Mouse (Mus musculus) heart, embryonic 12.5 days (tissue): ENCODE data around the gene Tes3-ps. TPM values are rescaled to one million over a fixed set of nuclear protein-coding genes. Genes with fewer than 3 reads are reported as not detected.

ENCODE experiments used
- ATAC-seq: fragments of 200-750 bp; cut with Nextera tagmentation; 2 replicates; pipeline ENCODE4 v1.8.0; 2017; ENCODE audit warnings: moderate TSS enrichment, moderate library complexity; ENCODE audit not compliant: insufficient number of reproducible peaks, low FRiP score
- H3K27ac ChIP-seq: fragments of 300-500 bp; sonication (generic); 2 replicates; pipeline ENCODE4 v1.5.1; 2016; ENCODE audit warnings: mild to moderate bottlenecking, moderate library complexity; ENCODE audit not compliant: poor library complexity, severe bottlenecking
- H3K27me3 ChIP-seq: fragments of 300-500 bp; sonication (generic); replicated peaks from 2 replicates; pipeline ENCODE4 v1.6.1; 2016; ENCODE audit warnings: mild to moderate bottlenecking, moderate library complexity
- H3K36me3 ChIP-seq: fragments of 300-500 bp; sonication (generic); 2 replicates; pipeline ENCODE4 v1.6.1; 2016; ENCODE audit warnings: mild to moderate bottlenecking, moderate library complexity
- H3K4me1 ChIP-seq: fragments of 300-500 bp; sonication (generic); replicated peaks from 2 replicates; pipeline ENCODE4 v1.6.1; 2016; ENCODE audit warnings: mild to moderate bottlenecking
- H3K4me2 ChIP-seq: fragments of 300-500 bp; sonication (generic); 2 replicates; pipeline ENCODE4 v1.6.1; 2016; ENCODE audit warnings: mild to moderate bottlenecking, moderate library complexity
- H3K4me3 ChIP-seq: fragments of 300-500 bp; sonication (generic); 2 replicates; pipeline ENCODE4 v1.5.1; 2016; ENCODE audit warnings: mild to moderate bottlenecking
- H3K9ac ChIP-seq: fragments of 300-500 bp; sonication (generic); 2 replicates; pipeline ENCODE4 v1.6.1; 2016; ENCODE audit warnings: mild to moderate bottlenecking, moderate library complexity
- H3K9me3 ChIP-seq: fragments of 300-500 bp; sonication (generic); replicated peaks from 2 replicates; pipeline ENCODE4 v1.6.1; 2016; ENCODE audit warnings: mild to moderate bottlenecking, moderate library complexity
- WGBS: fragments of 180-500 bp; shearing (Covaris S2); methylation state at CpG from one replicate; pipeline ENCODE4 v1.1.7; 2016; 5-methylcytosine and 5-hydroxymethylcytosine counted together
- polyA plus RNA-seq: library from polyadenylated mRNA; unstranded; fragments of >200 nt; fragmentation: Nextera tagmentation; extraction: Ambion mirVana; gene quantifications from 2 replicates; pipeline ENCODE4 v1.2.1, GENCODE M21; 2016

Gene Tes3-ps
- polyA plus RNA-seq, 1 experiment from 2014 or later = 0.88 TPM

DNA sequence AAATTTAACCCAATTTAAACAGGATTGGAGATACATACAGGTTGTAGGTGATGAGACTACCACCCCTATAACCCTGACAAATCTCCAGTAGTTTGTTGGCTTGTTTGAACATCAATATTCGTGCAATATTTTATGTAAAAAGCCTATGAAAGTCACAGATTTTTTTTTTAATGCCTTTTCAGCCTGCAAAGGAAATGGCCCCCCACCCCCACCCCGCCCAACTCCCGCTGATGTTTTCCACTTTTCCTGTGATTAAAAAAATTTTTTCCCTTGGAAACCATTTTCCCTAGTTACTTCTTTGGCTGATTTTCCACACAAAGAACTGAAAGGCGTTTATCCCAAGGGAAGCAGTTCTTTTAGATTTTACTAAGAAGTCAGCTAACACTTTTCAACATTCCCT, 11.4 kb downstream of the Tes3-ps start, which contains the start of gene Ecm2:
TSS of gene Ecm2 (plus strand) at position 301 of the 400 bp plus-strand sequence.
- WGBS = 63% methylated on average over 4 of the region's 4 CpGs
- H3K4me2 ChIP-seq = no peak within 1 kb of the TSS
- H3K9ac ChIP-seq = no peak within 1 kb of the TSS

DNA sequence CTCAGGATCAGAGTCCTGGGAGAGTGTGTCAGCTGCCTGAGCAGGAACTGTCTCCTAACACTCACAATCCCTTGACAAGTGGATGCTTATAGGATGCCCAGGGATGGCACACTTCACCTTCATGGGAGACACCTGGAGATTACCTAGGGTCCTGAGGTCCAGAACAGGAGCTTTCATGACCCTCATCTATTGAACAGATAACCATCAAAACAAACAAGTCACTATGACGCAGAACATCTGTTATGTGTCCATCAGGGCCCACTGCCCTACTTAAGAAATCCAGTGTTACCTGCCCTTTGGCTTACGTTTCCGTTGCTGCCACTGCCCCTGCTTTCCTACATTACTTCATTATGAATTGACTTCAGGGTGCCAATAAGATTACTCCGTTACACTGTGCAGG, 12.7 kb downstream of the Tes3-ps start:
- Histone ChIP-seq H3K4me2 (no peak overlapping the region), H3K27me3 (no peaks in the 10 kb centered on the region), H3K4me3 (no peak overlapping the region), H3K27ac (no peak overlapping the region), H3K9me3 (no peaks in the 10 kb centered on the region), H3K36me3 (no peaks in the 10 kb centered on the region), H3K4me1 (0 out of 2 replicates have a peak, but pooled peaks cover 4% of the 10 kb centered on the region), H3K9ac (no peak overlapping the region)
- WGBS = 74% methylated on average over 4 of the region's 4 CpGs
- no peak for ATAC-seq

More for the DNA sequence above, 11.4 kb downstream of the Tes3-ps start, which contains the start of gene Ecm2:
- Histone ChIP-seq H3K27me3 (no peaks in the 10 kb centered on the region), H3K4me1 (0 out of 2 replicates have a peak, but pooled peaks cover 4% of the 10 kb centered on the region), H3K4me3 (no peak within 1 kb of the TSS), H3K9me3 (0 out of 2 replicates have a peak, but pooled peaks cover 2% of the 10 kb centered on the region), H3K27ac (no peak within 1 kb of the TSS), H3K36me3 (no peaks in the 10 kb centered on the region)
- no peak for ATAC-seq

DNA sequence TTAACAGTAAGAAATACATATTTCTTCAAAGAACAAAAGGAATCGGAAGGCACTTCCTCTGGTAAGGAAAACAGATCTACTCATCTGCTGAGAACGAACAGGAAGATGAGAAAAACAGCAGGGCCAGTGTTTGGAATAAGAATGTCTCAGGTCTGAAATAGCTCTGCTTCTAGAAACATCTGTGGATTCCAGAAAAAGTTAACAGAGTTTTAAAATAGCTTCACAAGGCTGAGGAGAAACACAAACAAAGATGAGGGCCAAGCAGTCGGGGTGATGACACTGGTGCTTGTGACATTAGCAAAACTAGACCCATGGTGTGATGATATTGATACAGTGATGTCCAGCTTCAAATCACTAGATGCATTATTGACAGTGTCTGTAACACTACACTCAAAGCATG, 14.1 kb downstream of the Tes3-ps start:
- Histone ChIP-seq H3K9me3 (no peaks in the 10 kb centered on the region), H3K4me2 (no peak overlapping the region), H3K9ac (no peak overlapping the region), H3K4me1 (0 out of 2 replicates have a peak, but pooled peaks cover 4% of the 10 kb centered on the region), H3K27me3 (no peaks in the 10 kb centered on the region), H3K4me3 (no peak overlapping the region), H3K27ac (no peak overlapping the region), H3K36me3 (no peaks in the 10 kb centered on the region)
- ATAC-seq = no peak
- WGBS = 40% methylated on average over 3 of the region's 3 CpGs

DNA sequence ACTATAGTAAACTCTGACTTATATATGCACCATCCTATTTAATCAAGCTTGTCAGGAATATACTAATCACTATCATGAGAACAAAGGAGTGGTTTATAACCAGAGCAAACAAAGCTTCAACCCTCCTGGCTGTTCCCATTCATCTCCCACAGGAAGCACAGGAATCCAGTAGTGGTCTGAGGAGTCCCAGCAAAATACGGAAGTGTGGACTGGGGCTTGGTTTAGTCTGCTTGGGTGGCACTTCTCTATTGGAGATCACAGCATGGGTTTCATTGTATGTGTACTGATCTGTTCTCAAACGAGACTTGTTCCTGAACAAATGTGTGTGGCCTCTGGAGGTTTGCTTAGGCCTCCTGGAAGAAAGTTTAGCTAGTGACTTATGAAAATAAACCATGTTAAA, 25.6 kb downstream of the Tes3-ps start:
- Histone ChIP-seq H3K36me3 (no peaks in the 10 kb centered on the region), H3K27me3 (no peaks in the 10 kb centered on the region), H3K4me2 (no peak overlapping the region), H3K9me3 (no peaks in the 10 kb centered on the region), H3K4me3 (no peak overlapping the region), H3K27ac (no peak overlapping the region), H3K9ac (no peak overlapping the region), H3K4me1 (peaks cover 6% of the 10 kb centered on the region)
- 51% methylated on average over 2 of the region's 2 CpGs for WGBS
- ATAC-seq = no peak

DNA sequence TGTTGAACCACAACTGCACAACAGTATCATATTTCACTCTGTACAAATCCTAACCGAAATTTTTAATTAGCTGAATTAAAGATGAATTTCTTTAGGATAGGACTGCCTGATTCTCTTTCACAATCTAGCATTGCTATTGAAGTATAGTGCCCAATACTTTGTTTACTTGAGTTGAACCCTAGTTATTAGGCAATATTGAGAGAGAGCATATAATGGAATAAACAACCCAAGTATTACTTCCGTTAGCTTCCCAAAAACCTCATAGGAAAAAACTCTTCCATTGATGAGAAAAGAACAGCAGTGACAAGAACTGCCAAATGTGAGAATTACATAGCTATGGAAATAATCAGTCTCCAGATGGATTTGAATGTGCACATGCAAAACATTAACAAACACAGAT, 33.1 kb downstream of the Tes3-ps start:
- H3K9ac ChIP-seq = no peak overlapping the region
- H3K36me3 ChIP-seq = no peaks in the 10 kb centered on the region
- H3K9me3 ChIP-seq = no peaks in the 10 kb centered on the region
- H3K27me3 ChIP-seq = no peaks in the 10 kb centered on the region
- H3K4me2 ChIP-seq = no peak overlapping the region
- ATAC-seq = no peak
- no peak overlapping the region for H3K27ac ChIP-seq
- WGBS = 80% methylated on average over 2 of the region's 2 CpGs
- no peaks in the 10 kb centered on the region for H3K4me1 ChIP-seq
- no peak overlapping the region for H3K4me3 ChIP-seq

DNA sequence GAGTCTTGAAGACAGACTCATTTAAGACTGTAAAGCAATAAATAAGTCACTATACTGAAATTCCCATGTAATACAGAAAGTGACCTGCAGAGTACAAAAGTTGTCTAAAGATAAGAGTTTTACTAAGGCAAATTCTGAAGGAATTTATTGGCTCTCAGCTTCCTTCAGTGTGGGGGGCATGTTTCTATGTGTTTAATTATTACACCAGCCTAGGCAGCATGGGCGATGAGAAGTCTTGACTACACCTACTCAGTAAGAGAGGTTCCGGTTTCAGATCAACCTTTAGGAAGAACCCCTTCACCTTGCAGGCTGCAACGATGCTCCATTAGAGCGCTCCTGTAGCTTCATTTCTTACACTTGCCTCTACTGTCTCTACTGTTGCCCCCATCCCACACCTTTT, 37.5 kb downstream of the Tes3-ps start:
- Histone ChIP-seq H3K9ac (no peak overlapping the region), H3K4me3 (no peak overlapping the region), H3K4me2 (no peak overlapping the region), H3K27me3 (no peaks in the 10 kb centered on the region), H3K9me3 (no peaks in the 10 kb centered on the region), H3K4me1 (no peaks in the 10 kb centered on the region), H3K27ac (no peak overlapping the region), H3K36me3 (no peaks in the 10 kb centered on the region)
- ATAC-seq = no peak
- WGBS = 95% methylated on average over 4 of the region's 4 CpGs

DNA sequence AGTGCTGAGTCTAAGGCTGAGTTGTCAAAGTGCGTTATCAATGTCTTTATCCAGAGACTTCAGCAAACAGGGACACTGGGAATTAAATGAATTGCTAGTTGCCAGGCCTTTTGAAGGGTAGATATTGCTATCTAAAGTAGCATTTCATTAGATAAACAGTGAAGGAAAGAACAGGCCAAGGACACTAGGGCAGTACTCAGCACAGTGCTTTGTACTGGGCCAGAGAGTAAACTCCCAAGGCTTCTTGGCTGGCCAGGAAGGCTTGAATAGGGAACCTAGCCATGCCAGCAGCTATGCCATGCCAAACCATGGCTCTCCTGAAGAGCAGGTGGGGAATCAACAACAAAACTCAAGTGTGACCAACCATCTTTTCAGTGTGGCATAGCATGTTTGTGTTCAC, 43.8 kb downstream of the Tes3-ps start:
- H3K4me3 ChIP-seq = no peak overlapping the region

DNA sequence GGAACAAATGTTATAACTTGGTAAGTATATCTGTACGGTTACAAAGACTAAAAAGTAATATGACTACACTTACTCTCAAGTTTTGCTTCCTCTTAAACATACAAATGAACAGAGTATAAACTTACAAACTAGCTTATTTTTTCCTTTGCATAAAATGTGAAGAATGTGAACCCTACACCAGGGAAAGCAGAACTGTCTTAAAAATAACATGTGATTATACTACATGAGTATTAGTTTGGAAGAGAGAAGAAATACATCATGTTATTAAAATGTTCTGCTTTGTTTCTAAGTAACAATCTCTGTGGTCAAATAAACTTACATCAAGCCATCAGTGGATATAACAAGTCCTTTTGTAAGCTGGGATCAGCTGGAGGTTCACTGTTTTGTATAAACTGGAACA, 45.6 kb downstream of the Tes3-ps start:
- 84% methylated on average over 1 of the region's 1 CpGs for WGBS
- Histone ChIP-seq H3K4me3 (no peak overlapping the region), H3K9ac (no peak overlapping the region), H3K27me3 (no peaks in the 10 kb centered on the region), H3K4me1 (no peaks in the 10 kb centered on the region), H3K4me2 (no peak overlapping the region), H3K36me3 (no peaks in the 10 kb centered on the region), H3K9me3 (no peaks in the 10 kb centered on the region), H3K27ac (no peak overlapping the region)
- ATAC-seq = no peak

More for the DNA sequence above, 43.8 kb downstream of the Tes3-ps start:
- no peak overlapping the region for H3K4me2 ChIP-seq
- WGBS = 91% methylated on average over 1 of the region's 1 CpGs
- H3K36me3 ChIP-seq = no peaks in the 10 kb centered on the region
- H3K4me1 ChIP-seq = no peaks in the 10 kb centered on the region
- H3K9me3 ChIP-seq = no peaks in the 10 kb centered on the region
- no peak overlapping the region for H3K27ac ChIP-seq
- no peaks in the 10 kb centered on the region for H3K27me3 ChIP-seq
- H3K9ac ChIP-seq = no peak overlapping the region
- no peak for ATAC-seq

DNA sequence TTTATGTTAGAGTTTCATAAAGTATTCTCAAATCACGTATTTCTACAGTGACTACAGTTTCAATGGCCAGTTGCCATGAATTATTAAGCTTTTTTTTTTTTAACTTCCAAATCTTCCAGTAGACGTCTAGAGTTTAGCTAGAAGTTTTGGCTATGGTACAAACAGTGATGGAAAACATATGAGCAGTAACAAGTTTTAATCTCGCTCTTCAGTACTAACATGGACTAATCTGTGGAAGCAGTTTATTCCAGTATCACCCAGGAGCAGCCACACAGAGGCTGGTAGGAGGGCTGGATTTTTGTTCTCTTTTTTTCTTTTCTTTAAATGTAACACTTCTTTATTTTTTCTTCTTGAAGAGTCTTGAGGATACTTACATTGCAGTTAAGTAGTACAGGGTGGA, 51.2 kb downstream of the Tes3-ps start, which contains the start of gene Aspn:
TSS of gene Aspn (plus strand) at position 165 of the 400 bp plus-strand sequence.
- Histone ChIP-seq H3K27me3 (no peaks in the 10 kb centered on the region), H3K9me3 (no peaks in the 10 kb centered on the region), H3K4me1 (peaks cover 8% of the 10 kb centered on the region), H3K4me2 (no peak within 1 kb of the TSS), H3K9ac (no peak within 1 kb of the TSS), H3K27ac (peak within 1 kb of the TSS; percentile 84; the same call in 1 of the 2 replicates), H3K4me3 (no peak within 1 kb of the TSS), H3K36me3 (no peaks in the 10 kb centered on the region)
- WGBS = 69% methylated on average over 3 of the region's 3 CpGs
- no peak for ATAC-seq

DNA sequence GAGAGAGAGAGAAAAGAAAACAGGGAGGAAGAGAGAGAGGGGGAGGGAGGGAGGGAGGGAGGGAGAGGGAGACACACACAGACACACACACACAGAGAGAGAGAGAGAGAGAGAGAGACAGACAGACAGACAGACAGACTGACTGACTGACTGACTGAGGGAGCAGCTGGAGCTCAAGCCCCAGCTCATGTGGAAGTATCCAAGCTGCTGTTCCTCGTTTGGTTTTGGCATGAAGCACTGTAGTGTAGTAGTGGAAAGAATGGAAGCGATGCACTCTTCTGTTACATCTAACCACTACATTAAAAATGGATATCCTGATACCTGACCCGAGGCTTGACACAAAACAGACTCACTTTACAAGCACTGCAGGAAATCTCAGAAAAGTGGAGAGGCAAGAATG, 52.5 kb downstream of the Tes3-ps start:
- Histone ChIP-seq H3K4me1 (peaks cover 8% of the 10 kb centered on the region), H3K4me2 (peak overlapping the region; percentile 29; the same call in 1 of the 2 replicates), H3K9ac (0 out of 2 replicates have a peak overlapping the region, but pooled peaks have one; percentile 24), H3K36me3 (no peaks in the 10 kb centered on the region), H3K27me3 (no peaks in the 10 kb centered on the region), H3K9me3 (no peaks in the 10 kb centered on the region), H3K4me3 (no peak overlapping the region), H3K27ac (peak overlapping the region; percentile 84)
- no peak for ATAC-seq
- WGBS = 26% methylated on average over 3 of the region's 3 CpGs
